Mouse (Mus musculus) lung, embryonic 15.5 days (tissue): Measurements from ENCODE around the gene Plekhm3. TPM values are rescaled to one million over a fixed set of nuclear protein-coding genes. Genes with fewer than 3 reads are reported as not detected.
"Not testable (repeated sequence)": the region's sequence is repeated elsewhere in the genome, so short reads cannot be mapped to it uniquely, and the experiment has no call there.

Source experiments
- ATAC-seq: fragments of 200-750 bp; cut with Nextera tagmentation; 2 replicates; pipeline ENCODE4 v1.8.0; 2017; ENCODE audit warnings: moderate number of reproducible peaks, borderline replicate concordance; ENCODE audit not compliant: low FRiP score, low TSS enrichment; ENCODE audit errors: extremely low read depth
- H3K27ac ChIP-seq: fragments of 300-500 bp; sonication (generic); 2 replicates; pipeline ENCODE4 v1.5.1; 2015; ENCODE audit warnings: moderate library complexity, mild to moderate bottlenecking, inconsistent platforms
- H3K27me3 ChIP-seq: fragments of 300-500 bp; sonication (generic); 2 replicates; pipeline ENCODE4 v1.6.1; 2015; ENCODE audit warnings: inconsistent platforms
- H3K36me3 ChIP-seq: fragments of 300-500 bp; sonication (generic); 2 replicates; pipeline ENCODE4 v1.6.1; 2015; ENCODE audit warnings: inconsistent platforms
- H3K4me1 ChIP-seq: fragments of 300-500 bp; sonication (generic); 2 replicates; pipeline ENCODE4 v1.6.1; 2015; ENCODE audit warnings: inconsistent platforms
- H3K4me2 ChIP-seq: fragments of 300-500 bp; sonication (generic); 2 replicates; pipeline ENCODE4 v1.6.1; 2015; ENCODE audit warnings: inconsistent platforms, mild to moderate bottlenecking, moderate library complexity
- H3K4me3 ChIP-seq: fragments of 300-500 bp; sonication (generic); 2 replicates; pipeline ENCODE4 v1.5.1; 2015; ENCODE audit warnings: mild to moderate bottlenecking, inconsistent platforms
- H3K9ac ChIP-seq: fragments of 300-500 bp; sonication (generic); 2 replicates; pipeline ENCODE4 v1.6.1; 2015; ENCODE audit warnings: inconsistent platforms
- H3K9me3 ChIP-seq: fragments of 300-500 bp; sonication (generic); 2 replicates; pipeline ENCODE4 v1.6.1; 2016; ENCODE audit warnings: inconsistent platforms
- WGBS: fragments of 180-500 bp; shearing (Covaris S2); methylation state at CpG from one replicate; pipeline ENCODE4 v1.1.7; 2015; 5-methylcytosine and 5-hydroxymethylcytosine counted together
- polyA plus RNA-seq: library from polyadenylated mRNA; unstranded; fragments of >200 nt; fragmentation: Nextera tagmentation; extraction: Ambion mirVana; gene quantifications from 2 replicates; pipeline ENCODE4 v1.2.1, GENCODE M21; 2015

The Plekhm3 gene
- 5.9 and 8.1 TPM in 2 replicates for polyA plus RNA-seq

DNA sequence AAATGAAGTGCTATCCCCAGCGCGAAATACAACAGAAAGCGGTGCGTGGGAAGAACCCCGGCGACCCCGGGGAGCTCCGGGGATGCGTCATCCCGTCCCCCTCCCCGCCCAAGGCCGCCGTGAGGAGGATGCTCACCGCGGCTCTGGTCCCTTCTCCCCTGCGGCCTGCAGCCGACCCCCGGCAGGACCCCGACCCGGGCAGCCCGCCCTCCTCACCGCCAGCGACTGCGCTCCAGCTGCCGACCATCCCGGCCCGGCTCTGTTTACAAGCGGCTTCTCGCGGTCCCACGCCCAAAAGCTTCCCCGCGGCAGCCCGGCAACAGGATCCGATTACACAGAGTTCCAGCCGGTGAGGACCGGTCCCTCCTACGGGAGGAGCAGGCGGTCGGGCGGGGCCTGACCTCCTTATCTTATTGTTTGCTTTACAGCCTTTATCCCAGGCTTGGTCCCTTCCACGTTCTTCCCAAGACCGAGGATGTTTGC is at the start of gene Plekhm3:
TSS of gene Plekhm3 (minus strand) at position 346 of the 483 bp plus-strand sequence.
- Histone ChIP-seq H3K27ac (no peak within 1 kb of the TSS), H3K9me3 (no peaks in the 10 kb centered on the region), H3K4me3 (peak within 1 kb of the TSS; percentile 98), H3K36me3 (no peaks in the 10 kb centered on the region), H3K27me3 (no peaks in the 10 kb centered on the region), H3K9ac (peak within 1 kb of the TSS; percentile 90), H3K4me1 (peaks cover 5% of the 10 kb centered on the region), H3K4me2 (peak within 1 kb of the TSS; percentile 64)
- peak; percentile 93 for ATAC-seq
- under 1% methylated on average over 36 of the region's 43 CpGs for WGBS

DNA sequence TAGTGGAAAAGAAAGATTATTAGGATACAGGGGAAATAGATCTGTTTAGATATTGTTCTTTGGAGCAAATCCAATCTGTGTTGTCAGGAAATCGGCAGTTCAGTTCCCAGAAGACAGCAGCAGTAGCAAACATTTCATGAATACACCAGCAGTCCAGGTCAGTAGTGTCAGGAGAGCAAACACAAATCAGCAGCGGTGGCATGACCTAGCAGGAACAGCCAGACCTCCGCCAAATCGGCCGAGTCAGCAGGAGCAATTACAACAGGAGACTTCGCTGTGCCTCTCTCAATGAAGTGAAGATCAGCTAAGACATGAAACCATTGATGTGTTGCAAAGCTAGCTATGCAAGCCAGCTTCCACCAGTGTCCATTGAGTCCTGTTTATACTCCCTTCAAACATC is 49.0 kb upstream of the Plekhm3 start:
- Histone ChIP-seq H3K36me3 (no peaks in the 10 kb centered on the region), H3K4me1 (no peaks in the 10 kb centered on the region), H3K27me3 (no peaks in the 10 kb centered on the region), H3K9me3 (no peaks in the 10 kb centered on the region), H3K9ac (no peak overlapping the region), H3K27ac (no peak overlapping the region), H3K4me3 (no peak overlapping the region), H3K4me2 (no peak overlapping the region)
- WGBS, result 81% methylated on average over 6 of the region's 6 CpGs
- no peak for ATAC-seq

DNA sequence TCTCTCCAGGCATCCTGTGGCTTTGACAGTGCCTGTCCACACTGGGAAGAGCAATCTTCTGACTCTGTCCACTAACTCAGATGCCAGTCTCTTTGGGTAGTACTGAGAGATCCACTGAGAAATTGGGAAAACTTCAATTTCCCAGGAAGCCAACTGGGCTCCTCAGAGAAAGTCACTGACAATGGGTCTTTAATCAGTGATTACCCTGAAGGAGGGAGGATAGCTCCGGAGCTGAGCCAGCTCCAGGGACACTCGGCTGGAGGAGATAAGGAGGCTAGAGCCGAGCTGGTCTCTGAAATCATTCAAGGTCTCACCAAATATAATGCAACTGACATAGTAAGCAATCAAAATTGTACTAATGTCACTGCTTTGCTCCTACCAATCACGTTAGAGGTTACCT is 47.9 kb upstream of the Plekhm3 start:
- no peaks in the 10 kb centered on the region for H3K27me3 ChIP-seq
- H3K27ac ChIP-seq, result no peak overlapping the region
- H3K36me3 ChIP-seq, result no peaks in the 10 kb centered on the region
- H3K4me2 ChIP-seq, result no peak overlapping the region
- WGBS, result 50% methylated on average over 4 of the region's 4 CpGs
- H3K4me3 ChIP-seq, result no peak overlapping the region
- no peak overlapping the region for H3K9ac ChIP-seq
- no peaks in the 10 kb centered on the region for H3K4me1 ChIP-seq
- no peak for ATAC-seq
- H3K9me3 ChIP-seq, result no peaks in the 10 kb centered on the region

DNA sequence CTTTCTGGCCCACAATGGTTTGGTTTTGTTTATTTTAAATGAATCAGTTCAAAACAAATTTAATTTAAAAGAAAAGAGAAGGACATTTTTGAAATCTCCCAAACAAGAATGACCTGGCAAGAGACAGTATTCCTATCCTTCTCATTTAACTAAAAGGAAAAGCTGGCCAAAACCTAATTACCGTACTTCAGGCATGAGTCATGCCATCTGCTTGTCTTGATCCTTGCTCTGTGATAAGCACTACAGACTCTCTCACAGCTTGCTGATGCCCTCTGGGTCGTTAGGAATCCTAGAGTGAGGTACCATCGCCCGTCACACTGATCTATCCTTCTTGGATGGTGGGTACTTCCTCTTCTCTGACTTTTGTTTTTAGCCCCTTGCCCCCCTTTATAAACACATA is 36.6 kb upstream of the Plekhm3 start:
- no peaks in the 10 kb centered on the region for H3K4me1 ChIP-seq
- H3K27ac ChIP-seq, result no peak overlapping the region
- H3K27me3 ChIP-seq, result no peaks in the 10 kb centered on the region
- no peaks in the 10 kb centered on the region for H3K9me3 ChIP-seq
- H3K4me3 ChIP-seq, result no peak overlapping the region
- 67% methylated on average over 4 of the region's 4 CpGs for WGBS
- ATAC-seq, result no peak
- H3K36me3 ChIP-seq, result no peaks in the 10 kb centered on the region
- no peak overlapping the region for H3K9ac ChIP-seq
- no peak overlapping the region for H3K4me2 ChIP-seq

DNA sequence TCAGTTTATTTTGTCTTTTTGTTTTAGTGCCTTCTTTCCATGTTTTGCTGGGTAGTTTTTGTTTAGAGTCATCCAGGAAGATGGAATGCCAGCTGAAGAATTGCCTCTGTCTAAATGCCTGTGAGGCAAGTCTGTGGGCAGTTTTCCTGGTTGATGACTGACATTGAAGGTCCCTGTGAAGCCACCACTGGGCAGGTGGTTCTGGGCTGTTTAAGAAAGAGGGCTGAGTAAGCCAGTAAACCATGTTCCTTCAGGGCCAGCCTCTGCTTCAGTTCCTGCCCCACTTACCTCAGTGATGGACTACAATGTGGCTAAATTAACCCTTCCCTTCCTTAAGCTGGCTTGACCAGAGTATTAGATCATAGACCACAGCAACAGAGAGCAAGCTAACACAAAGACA is 31.6 kb upstream of the Plekhm3 start:
- no peaks in the 10 kb centered on the region for H3K36me3 ChIP-seq
- no peak overlapping the region for H3K4me3 ChIP-seq
- no peaks in the 10 kb centered on the region for H3K27me3 ChIP-seq
- no peak overlapping the region for H3K27ac ChIP-seq
- H3K4me2 ChIP-seq, result no peak overlapping the region
- H3K9ac ChIP-seq, result no peak overlapping the region
- H3K4me1 ChIP-seq, result no peaks in the 10 kb centered on the region
- ATAC-seq, result no peak
- H3K9me3 ChIP-seq, result no peaks in the 10 kb centered on the region

DNA sequence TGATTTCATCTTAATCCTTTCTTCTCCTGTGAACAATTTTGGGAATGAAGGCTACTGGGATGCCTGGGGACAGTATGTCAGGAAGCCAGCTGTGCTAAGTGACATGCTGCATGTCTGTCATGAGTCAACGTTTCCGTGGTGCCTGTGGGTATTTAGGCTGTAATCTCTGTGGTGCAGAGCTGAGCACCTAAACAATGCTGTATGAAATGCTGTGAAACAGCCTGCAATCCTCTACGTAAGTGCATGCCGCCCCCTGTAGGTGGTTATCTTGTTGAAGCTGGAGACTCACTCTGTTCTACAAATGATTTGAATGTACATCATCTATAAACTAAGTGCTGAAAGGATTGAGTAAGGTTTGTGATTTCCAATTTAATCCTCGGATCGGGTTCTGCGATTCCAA is 29.5 kb upstream of the Plekhm3 start:
- H3K27me3 ChIP-seq, result no peaks in the 10 kb centered on the region
- no peaks in the 10 kb centered on the region for H3K9me3 ChIP-seq
- no peaks in the 10 kb centered on the region for H3K36me3 ChIP-seq
- no peak overlapping the region for H3K4me2 ChIP-seq
- 39% methylated on average over 7 of the region's 7 CpGs for WGBS
- H3K4me3 ChIP-seq, result no peak overlapping the region
- no peaks in the 10 kb centered on the region for H3K4me1 ChIP-seq
- H3K9ac ChIP-seq, result no peak overlapping the region
- no peak overlapping the region for H3K27ac ChIP-seq
- no peak for ATAC-seq

DNA sequence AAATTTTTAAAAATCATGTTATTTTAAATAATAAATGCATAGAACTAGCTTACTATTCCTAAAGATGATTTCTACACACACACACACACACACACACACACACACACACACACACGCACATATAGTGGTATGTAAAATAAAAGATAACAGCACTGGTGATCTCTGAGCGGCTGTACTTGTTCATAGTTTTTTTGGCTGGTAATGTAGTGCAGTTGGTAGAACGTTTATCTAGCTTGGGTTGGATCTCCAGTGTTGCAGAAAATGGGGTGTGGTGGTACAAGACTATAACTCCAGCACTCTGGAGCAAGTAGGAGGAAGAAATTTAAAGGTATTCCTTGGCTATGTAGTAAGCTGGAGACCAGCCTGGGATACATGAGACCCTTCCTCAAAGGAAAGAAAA is 26.6 kb upstream of the Plekhm3 start:
- Histone ChIP-seq H3K9me3 (no peaks in the 10 kb centered on the region), H3K4me3 (no peak overlapping the region), H3K4me2 (no peak overlapping the region), H3K27ac (no peak overlapping the region), H3K9ac (no peak overlapping the region), H3K27me3 (no peaks in the 10 kb centered on the region), H3K4me1 (no peaks in the 10 kb centered on the region), H3K36me3 (no peaks in the 10 kb centered on the region)
- 72% methylated on average over 3 of the region's 3 CpGs for WGBS
- no peak for ATAC-seq

DNA sequence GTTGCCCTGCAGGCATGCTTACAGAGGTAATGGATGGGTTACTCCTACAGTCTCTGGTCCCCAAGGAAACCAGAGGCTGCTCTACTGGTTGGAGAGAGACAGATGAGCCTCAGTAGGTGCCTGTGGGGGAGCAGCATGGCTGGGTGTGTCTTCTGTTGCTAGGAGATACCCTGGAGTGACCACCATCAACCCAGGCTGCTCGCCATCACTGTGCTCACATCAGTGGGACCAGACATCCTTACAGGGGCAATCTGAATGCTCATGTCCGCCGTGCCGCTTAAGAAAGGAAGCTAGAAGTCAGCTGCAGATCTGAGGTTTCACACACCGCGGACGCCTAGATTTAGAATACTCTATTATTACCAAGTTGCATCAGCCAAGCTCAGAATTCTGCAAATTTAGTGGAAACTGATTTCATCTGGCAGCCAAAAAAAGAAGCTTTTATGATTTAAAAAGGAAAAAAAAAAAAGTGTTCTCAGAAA is 21.7 kb upstream of the Plekhm3 start:
- no peaks in the 10 kb centered on the region for H3K9me3 ChIP-seq
- H3K4me3 ChIP-seq, result no peak overlapping the region
- 74% methylated on average over 7 of the region's 7 CpGs for whole genome bisulfite sequencing
- no peaks in the 10 kb centered on the region for H3K36me3 ChIP-seq
- H3K27ac ChIP-seq, result no peak overlapping the region
- no peaks in the 10 kb centered on the region for H3K27me3 ChIP-seq
- no peak overlapping the region for H3K9ac ChIP-seq
- no peak overlapping the region for H3K4me2 ChIP-seq
- H3K4me1 ChIP-seq, result no peaks in the 10 kb centered on the region
- ATAC-seq, result no peak

DNA sequence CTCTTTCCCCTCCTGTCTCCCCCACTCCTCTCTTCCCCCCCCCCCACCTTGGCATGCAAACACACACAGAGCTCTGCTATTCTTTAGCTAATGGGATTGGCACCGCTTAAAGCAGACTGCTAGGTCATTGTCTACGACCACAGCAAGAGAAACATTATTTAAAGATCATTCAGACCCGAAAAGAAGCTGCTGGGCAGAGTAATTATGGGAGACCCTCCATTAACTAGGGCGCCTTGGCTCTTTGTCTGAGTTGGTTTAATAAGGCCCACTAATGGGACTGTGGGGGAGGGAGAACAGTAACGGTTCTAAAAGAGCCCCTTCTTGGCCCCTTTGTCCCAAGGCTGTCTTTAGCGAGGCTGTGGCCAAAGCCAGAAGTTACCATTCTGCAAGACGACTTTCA is 18.7 kb upstream of the Plekhm3 start:
- no peak for ATAC-seq
- H3K4me1 ChIP-seq, result no peaks in the 10 kb centered on the region
- H3K9ac ChIP-seq, result no peak overlapping the region
- no peak overlapping the region for H3K4me2 ChIP-seq
- 44% methylated on average over 7 of the region's 7 CpGs for WGBS
- H3K4me3 ChIP-seq, result no peak overlapping the region
- no peaks in the 10 kb centered on the region for H3K9me3 ChIP-seq
- H3K36me3 ChIP-seq, result no peaks in the 10 kb centered on the region
- no peaks in the 10 kb centered on the region for H3K27me3 ChIP-seq
- no peak overlapping the region for H3K27ac ChIP-seq

DNA sequence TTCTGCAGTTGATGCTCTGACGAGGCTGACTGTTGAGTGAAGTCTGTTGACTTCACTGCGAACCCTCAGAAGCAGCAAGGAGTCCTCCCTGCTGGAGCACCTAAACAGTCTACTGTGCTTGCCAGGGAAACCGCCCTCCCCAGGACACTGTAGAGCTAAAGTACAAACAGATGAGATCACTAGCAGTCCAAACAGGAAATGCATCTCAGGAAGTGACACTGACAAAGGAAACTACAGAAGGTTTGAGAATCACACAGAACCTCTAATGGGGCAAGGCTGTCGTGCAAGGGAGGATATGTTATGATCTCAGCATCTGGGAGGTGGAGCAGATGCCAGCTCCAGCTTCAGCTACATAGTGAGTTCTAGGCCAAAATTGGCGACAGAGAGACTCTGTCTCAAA is 14.1 kb upstream of the Plekhm3 start:
- Histone ChIP-seq H3K36me3 (no peaks in the 10 kb centered on the region), H3K4me2 (no peak overlapping the region), H3K4me1 (no peaks in the 10 kb centered on the region), H3K9ac (no peak overlapping the region), H3K9me3 (no peaks in the 10 kb centered on the region), H3K27ac (no peak overlapping the region), H3K27me3 (no peaks in the 10 kb centered on the region), H3K4me3 (no peak overlapping the region)
- WGBS, result 53% methylated on average over 5 of the region's 5 CpGs
- ATAC-seq, result no peak

DNA sequence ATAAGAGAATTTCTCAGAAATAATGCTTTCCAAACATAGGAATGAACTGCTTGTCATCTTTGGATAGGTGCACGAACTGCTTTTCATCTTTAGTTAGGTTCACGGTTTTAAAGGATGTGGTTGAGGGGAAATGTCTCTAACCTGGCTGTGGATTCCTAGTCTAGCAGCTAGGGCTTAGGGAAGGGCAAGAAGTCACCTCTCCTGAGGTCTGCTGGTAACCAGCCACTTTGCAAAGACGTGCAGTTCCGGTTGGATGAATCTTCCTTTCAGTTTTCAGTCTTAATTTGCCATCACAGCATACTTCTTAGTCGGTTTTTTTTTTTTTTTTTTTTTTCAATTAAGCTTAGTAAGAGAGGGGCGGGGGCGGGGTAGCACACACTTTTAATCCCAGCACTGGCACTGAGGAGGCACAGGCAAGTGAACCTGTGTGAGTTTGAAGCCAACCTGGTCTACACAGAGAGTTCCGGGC is 431 bp upstream of the Plekhm3 start:
- Histone ChIP-seq H3K9me3 (no peaks in the 10 kb centered on the region), H3K27ac (no peak overlapping the region), H3K27me3 (no peaks in the 10 kb centered on the region), H3K9ac (peak overlapping the region; percentile 90), H3K4me3 (peak overlapping the region; percentile 98), H3K4me1 (peaks cover 5% of the 10 kb centered on the region), H3K4me2 (peak overlapping the region; percentile 64), H3K36me3 (no peaks in the 10 kb centered on the region)
- 49% methylated on average over 8 of the region's 8 CpGs for WGBS
- ATAC-seq, result no peak

DNA sequence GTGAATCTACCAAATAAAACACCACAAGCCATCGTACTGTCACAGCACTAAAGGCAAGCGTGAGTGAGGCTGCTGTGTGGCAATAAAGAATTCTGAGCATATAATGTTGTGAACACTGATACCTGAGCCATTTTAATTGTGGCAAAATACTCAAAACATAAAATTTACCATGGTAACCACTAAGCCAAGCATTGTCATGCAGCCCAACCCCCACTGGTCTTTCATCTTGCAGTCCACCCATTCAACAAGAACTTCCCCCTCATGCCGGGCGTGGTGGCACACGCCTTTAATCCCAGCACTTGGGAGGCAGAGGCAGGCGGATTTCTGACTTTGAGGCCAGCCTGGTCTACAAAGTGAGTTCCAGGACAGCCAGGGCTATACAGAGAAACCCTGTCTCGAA is 1.8 kb downstream of the Plekhm3 start:
- ATAC-seq, H3K9ac ChIP-seq, H3K36me3 ChIP-seq, H3K27me3 ChIP-seq, H3K9me3 ChIP-seq, H3K27ac ChIP-seq, H3K4me3 ChIP-seq, H3K4me1 ChIP-seq, H3K4me2 ChIP-seq: not testable (repeated sequence)
- 91% methylated on average over 7 of the region's 7 CpGs for WGBS

DNA sequence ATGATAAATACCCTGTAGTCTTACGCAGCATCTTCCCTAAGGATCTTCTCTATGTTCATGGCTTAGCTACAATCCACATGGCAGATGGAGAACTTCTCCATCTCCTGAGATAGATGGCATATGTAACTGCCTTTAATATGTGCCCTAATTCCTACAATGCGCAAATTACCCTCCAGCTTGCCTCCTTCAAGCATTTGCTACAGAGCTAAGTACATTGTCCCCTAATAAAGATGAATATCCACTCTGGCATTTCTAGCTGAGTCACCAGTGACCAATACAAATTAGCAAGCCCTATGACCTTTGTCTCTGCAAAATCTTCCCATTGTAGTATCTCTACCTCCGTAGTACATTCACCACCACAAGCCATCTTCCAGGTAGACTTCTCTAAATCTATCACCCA is 6.4 kb downstream of the Plekhm3 start:
- Histone ChIP-seq H3K4me1 (peaks cover 7% of the 10 kb centered on the region; the same call in 1 of the 2 replicates), H3K27ac (no peak overlapping the region), H3K27me3 (no peaks in the 10 kb centered on the region), H3K4me3 (no peak overlapping the region), H3K36me3 (no peaks in the 10 kb centered on the region), H3K9me3 (no peaks in the 10 kb centered on the region), H3K4me2 (no peak overlapping the region), H3K9ac (no peak overlapping the region)
- 95% methylated on average over 3 of the region's 3 CpGs for WGBS
- ATAC-seq, result no peak
